Mouse (Mus musculus): ENCODE results near the gene Plaa. TPM values are rescaled to one million over a fixed set of nuclear protein-coding genes. Genes with fewer than 3 reads are reported as not detected.
"Not testable (repeated sequence)": the region's sequence is repeated elsewhere in the genome, so short reads cannot be mapped to it uniquely, and the experiment has no call there.

Gene Plaa
- 10 to 100 TPM; 44.0 to 51.0 TPM for total RNA-seq (2021)
- long read RNA-seq, experiment 1, transcript Plaa-201 (14 exons, 2,784 nt) = major isoform, 60 of 65 reads
- long read RNA-seq, experiment 1, partial matches to known transcripts = 3 of 65 reads
- long read RNA-seq, experiment 1, other reads (novel, unspliced or antisense) = 2 of 65 reads
- long read RNA-seq, experiment 2, transcript Plaa-201 (14 exons, 2,784 nt) = major isoform, 34 of 36 reads
- long read RNA-seq, experiment 2, partial matches to known transcripts = 1 of 36 reads
- long read RNA-seq, experiment 2, other reads (novel, unspliced or antisense) = 1 of 36 reads

GRCm38 (mm10) chr4:94603031-94603629 is at the start of gene Plaa:
Gene Plaa (minus strand): TSS chr4:94603244.
- peak; percentile 92 to 94 for DNase-seq

- not testable (repeated sequence) for DNase-seq
Observed at GRCm38 (mm10) chr4:94650426-94651175, 47.6 kb upstream of the Plaa start.

GRCm38 (mm10) chr4:94649920-94650319 is 46.9 kb upstream of the Plaa start, which contains the start of gene Lrrc19:
Gene Lrrc19 (minus strand): TSS chr4:94650144.
- DNase-seq = no peak

- no peak for DNase-seq
Observed at GRCm38 (mm10) chr4:94643141-94643540, 40.1 kb upstream of the Plaa start.

GRCm38 (mm10) chr4:94620077-94620476 is 17.0 kb upstream of the Plaa start:
- no peak for DNase-seq

- no peak for DNase-seq
Observed at GRCm38 (mm10) chr4:94614627-94615006, 11.6 kb upstream of the Plaa start.

GRCm38 (mm10) chr4:94613972-94614626 is 11.1 kb upstream of the Plaa start, which contains the start of gene Ift74:
Gene Ift74 (plus strand): TSS chr4:94614491.
- peak; percentile 95 to 96 for DNase-seq

GRCm38 (mm10) chr4:94610339-94610738 is 7.3 kb upstream of the Plaa start:
- DNase-seq = no peak

GRCm38 (mm10) chr4:94605591-94605990 is 2.5 kb upstream of the Plaa start:
- no peak for DNase-seq

GRCm38 (mm10) chr4:94604452-94605019 is 1.5 kb upstream of the Plaa start:
- DNase-seq = no peak

GRCm38 (mm10) chr4:94602496-94603030 is 481 bp downstream of the Plaa start:
- DNase-seq = no peak

GRCm38 (mm10) chr4:94601395-94601794 is 1.6 kb downstream of the Plaa start:
- DNase-seq = no peak

- no peak for DNase-seq
Observed at GRCm38 (mm10) chr4:94592709-94593108, 10.3 kb downstream of the Plaa start.

- no peak for DNase-seq
Observed at GRCm38 (mm10) chr4:94591765-94592381, 11.2 kb downstream of the Plaa start.

GRCm38 (mm10) chr4:94572677-94573076 is 30.4 kb downstream of the Plaa start:
- DNase-seq = no peak

- no peak for DNase-seq
Observed at GRCm38 (mm10) chr4:94564297-94564696, 38.7 kb downstream of the Plaa start.

- no peak for DNase-seq
Observed at GRCm38 (mm10) chr4:94561954-94562648, 40.9 kb downstream of the Plaa start.

GRCm38 (mm10) chr4:94560316-94560715 is 42.7 kb downstream of the Plaa start:
- DNase-seq = no peak

- no peak for DNase-seq
Observed at GRCm38 (mm10) chr4:94559266-94559665, 43.8 kb downstream of the Plaa start.

GRCm38 (mm10) chr4:94557145-94557544 is 45.9 kb downstream of the Plaa start:
- DNase-seq = peak in 1 of 2 experiments; percentile 6

All from heart, adult 18-20 months (tissue).